Mouse (Mus musculus) hindbrain, embryonic 15.5 days (tissue): ENCODE data around the gene Ubash3b. TPM values are rescaled to one million over a fixed set of nuclear protein-coding genes. Genes with fewer than 3 reads are reported as not detected.
A peak's percentile ranks its signal among the peaks of the same experiment; 100 is the strongest.

Experiments
- ATAC-seq: fragments of 200-750 bp; cut with Nextera tagmentation; 2 replicates; pipeline ENCODE4 v1.8.0; 2017; ENCODE audit warnings: low read depth, moderate number of reproducible peaks, moderate TSS enrichment; ENCODE audit not compliant: low FRiP score
- H3K27ac ChIP-seq: fragments of 300-500 bp; sonication (generic); replicated peaks from 2 replicates; pipeline ENCODE4 v1.5.1; 2015; ENCODE audit warnings: mild to moderate bottlenecking, inconsistent platforms
- H3K27me3 ChIP-seq: fragments of 300-500 bp; sonication (generic); 2 replicates; pipeline ENCODE4 v1.6.1; 2015; ENCODE audit warnings: control low read depth, inconsistent platforms
- H3K36me3 ChIP-seq: fragments of 300-500 bp; sonication (generic); 2 replicates; pipeline ENCODE4 v1.6.1; 2015; ENCODE audit warnings: control low read depth, inconsistent platforms
- H3K4me1 ChIP-seq: fragments of 300-500 bp; sonication (generic); replicated peaks from 2 replicates; pipeline ENCODE4 v1.6.1; 2015; ENCODE audit warnings: control low read depth, inconsistent platforms
- H3K4me2 ChIP-seq: fragments of 300-500 bp; sonication (generic); 2 replicates; pipeline ENCODE4 v1.6.1; 2015; ENCODE audit warnings: moderate library complexity, mild to moderate bottlenecking, inconsistent platforms
- H3K4me3 ChIP-seq: fragments of 300-500 bp; sonication (generic); 2 replicates; pipeline ENCODE4 v1.5.1; 2015; ENCODE audit warnings: mild to moderate bottlenecking, inconsistent platforms
- H3K9ac ChIP-seq: fragments of 300-500 bp; sonication (generic); 2 replicates; pipeline ENCODE4 v1.6.1; 2015; ENCODE audit warnings: inconsistent platforms
- H3K9me3 ChIP-seq: fragments of 300-500 bp; sonication (generic); 2 replicates; pipeline ENCODE4 v1.6.1; 2016; ENCODE audit warnings: control low read depth, inconsistent platforms
- WGBS: fragments of 180-500 bp; shearing (Covaris S2); methylation state at CpG from one replicate; pipeline ENCODE4 v1.1.7; 2015; 5-methylcytosine and 5-hydroxymethylcytosine counted together
- polyA plus RNA-seq: library from polyadenylated mRNA; unstranded; fragments of >200 nt; fragmentation: Nextera tagmentation; extraction: Ambion mirVana; gene quantifications from 2 replicates; pipeline ENCODE4 v1.2.1, GENCODE M21; 2015

Gene Ubash3b
- polyA plus RNA-seq, 1 experiment from 2014 or later: 27.3 TPM

DNA sequence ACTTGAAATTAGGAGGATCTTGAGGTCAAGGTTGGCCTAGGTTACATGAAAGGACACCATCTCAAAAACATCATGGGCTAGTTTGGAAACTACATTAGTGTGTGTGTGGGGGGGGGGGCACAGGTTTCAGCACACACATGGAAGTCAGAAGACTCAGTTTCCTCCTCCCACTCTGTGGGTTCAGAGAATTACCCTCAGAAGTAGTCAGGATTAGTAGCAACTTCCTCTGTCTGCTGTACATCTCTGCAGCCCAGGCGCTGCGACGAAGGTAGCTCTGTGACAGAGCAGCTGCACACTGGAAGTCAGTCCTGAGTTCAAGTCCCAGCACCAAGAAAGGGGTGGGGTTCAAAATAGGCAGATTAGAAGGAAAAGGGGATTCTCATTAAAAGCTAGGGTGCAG is 32.2 kb downstream of the Ubash3b start:
- H3K27ac ChIP-seq: no peak overlapping the region
- H3K36me3 ChIP-seq: no peaks in the 10 kb centered on the region
- no peak overlapping the region for H3K4me3 ChIP-seq
- H3K27me3 ChIP-seq: no peaks in the 10 kb centered on the region
- H3K4me2 ChIP-seq: no peak overlapping the region
- 93% methylated on average over 3 of the region's 3 CpGs for WGBS
- H3K9me3 ChIP-seq: no peaks in the 10 kb centered on the region
- no peak overlapping the region for H3K9ac ChIP-seq
- 0 out of 2 replicates have a peak, but pooled peaks cover 8% of the 10 kb centered on the region for H3K4me1 ChIP-seq
- ATAC-seq: no peak

DNA sequence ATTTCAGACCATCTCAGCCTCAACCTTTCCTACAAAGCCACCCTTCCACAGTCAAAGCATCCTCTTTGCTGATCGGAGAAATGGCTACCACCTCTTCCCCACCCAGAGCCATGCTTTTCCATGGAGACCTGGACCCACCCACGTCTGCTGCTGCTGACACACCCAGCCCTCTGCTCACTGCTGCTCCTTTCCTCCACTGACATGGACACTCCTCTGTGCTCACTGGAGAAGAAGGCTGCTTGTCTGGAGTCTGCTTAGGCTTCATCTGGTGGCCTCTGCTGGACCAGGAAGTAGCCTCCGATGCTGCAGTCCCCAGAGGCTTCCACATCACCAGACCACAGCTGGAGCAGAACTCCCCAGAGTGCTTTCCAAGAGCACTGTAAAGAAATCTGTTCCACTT is 34.8 kb downstream of the Ubash3b start:
- no peaks in the 10 kb centered on the region for H3K36me3 ChIP-seq
- no peaks in the 10 kb centered on the region for H3K27me3 ChIP-seq
- H3K9ac ChIP-seq: no peak overlapping the region
- no peak overlapping the region for H3K4me3 ChIP-seq
- no peaks in the 10 kb centered on the region for H3K9me3 ChIP-seq
- no peak overlapping the region for H3K4me2 ChIP-seq
- 81% methylated on average over 3 of the region's 3 CpGs for WGBS
- no peak for ATAC-seq
- no peak overlapping the region for H3K27ac ChIP-seq
- peaks cover 15% of the 10 kb centered on the region for H3K4me1 ChIP-seq

DNA sequence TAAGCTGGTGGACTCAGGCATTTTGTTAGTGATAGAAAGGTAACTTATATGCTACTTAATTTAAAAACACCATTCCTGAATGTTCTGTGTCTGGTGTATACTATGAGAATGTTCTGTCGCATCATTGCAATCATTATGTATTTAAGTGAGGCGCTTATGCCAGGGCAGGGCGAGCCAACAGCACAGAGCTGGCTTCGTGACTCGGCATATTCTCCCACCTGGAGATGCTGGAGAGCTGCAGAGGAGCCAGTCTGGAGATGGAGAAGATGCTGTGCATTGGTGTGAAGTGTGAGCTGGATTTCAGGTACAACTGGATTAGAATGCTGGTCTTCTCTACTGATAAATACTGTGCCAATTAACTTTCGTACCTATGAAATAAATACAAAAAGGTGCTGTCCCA is 37.2 kb downstream of the Ubash3b start:
- Histone ChIP-seq H3K27ac (no peak overlapping the region), H3K9ac (no peak overlapping the region), H3K36me3 (no peaks in the 10 kb centered on the region), H3K4me3 (no peak overlapping the region), H3K9me3 (no peaks in the 10 kb centered on the region), H3K4me1 (peaks cover 7% of the 10 kb centered on the region), H3K4me2 (no peak overlapping the region), H3K27me3 (no peaks in the 10 kb centered on the region)
- WGBS: 93% methylated on average over 6 of the region's 6 CpGs
- no peak for ATAC-seq

DNA sequence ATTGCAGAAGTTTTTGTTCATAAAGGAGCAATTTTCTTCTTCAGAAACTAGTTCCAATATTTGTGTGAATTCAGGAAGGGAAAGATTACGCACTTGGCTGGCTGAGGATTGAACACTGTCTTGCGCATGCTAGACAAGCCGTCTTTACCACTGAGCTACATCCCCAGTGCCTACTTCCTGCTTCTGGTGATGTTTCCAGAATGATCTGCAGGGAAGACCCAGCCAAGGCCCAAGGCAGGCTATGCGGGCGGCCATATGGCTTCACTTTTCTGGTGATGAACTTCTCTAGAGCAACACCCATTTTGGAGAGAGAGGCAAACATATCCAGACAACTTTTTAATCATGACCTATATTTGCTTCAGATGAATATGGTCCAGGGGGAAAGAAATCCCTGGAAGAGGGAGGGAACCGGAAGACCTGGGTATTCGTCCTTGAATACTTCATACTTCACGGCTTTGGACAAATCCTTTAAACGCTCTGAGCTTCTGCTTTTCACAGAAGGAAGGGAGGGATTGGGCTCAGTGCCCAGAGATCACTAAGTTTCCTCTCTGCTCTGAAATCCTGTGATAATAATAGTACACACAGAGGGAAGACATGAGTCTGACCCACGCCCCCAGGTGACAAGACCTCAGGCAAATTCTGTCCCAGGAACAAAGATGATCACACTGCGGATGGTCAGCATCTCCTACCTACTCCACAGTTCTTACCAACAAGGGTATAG is 38.9 kb downstream of the Ubash3b start:
- no peak overlapping the region for H3K27ac ChIP-seq
- H3K4me3 ChIP-seq: no peak overlapping the region
- no peak for ATAC-seq
- 75% methylated on average over 11 of the region's 11 CpGs for WGBS
- H3K9me3 ChIP-seq: no peaks in the 10 kb centered on the region
- H3K9ac ChIP-seq: no peak overlapping the region
- H3K27me3 ChIP-seq: no peaks in the 10 kb centered on the region
- H3K4me2 ChIP-seq: no peak overlapping the region
- H3K4me1 ChIP-seq: peaks cover 14% of the 10 kb centered on the region
- no peaks in the 10 kb centered on the region for H3K36me3 ChIP-seq

DNA sequence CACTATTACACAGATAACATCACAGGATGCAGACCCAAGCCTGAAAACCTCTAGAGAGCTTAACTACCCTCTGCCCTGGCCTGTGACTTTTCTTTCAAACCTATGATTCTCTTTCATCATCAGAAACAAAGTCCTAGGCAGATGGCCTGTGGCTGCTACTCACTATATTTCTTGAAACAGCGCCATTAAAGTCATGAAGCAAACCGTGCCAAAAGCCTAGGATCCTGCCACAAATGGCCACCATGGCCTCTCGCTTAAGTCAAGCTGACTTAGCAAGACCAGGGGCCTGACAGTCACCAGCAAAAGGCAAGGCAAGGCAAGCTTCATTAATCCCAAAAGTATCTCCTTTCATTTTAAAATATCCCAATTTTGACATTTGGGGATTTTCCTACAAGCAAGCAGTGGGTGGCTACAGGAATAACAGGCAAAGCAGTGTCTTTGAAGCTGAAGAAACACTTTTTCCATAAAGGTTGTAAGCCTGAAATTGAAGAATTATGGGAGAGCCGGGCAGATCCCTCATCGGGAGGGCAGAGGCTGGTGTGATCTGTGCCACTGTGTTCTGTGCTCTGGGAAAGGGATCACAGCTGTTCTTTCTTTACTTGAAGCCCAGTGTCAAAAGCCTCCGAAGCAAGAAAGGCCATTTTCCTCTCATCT is 39.7 kb downstream of the Ubash3b start:
- no peaks in the 10 kb centered on the region for H3K9me3 ChIP-seq
- no peak overlapping the region for H3K4me3 ChIP-seq
- no peaks in the 10 kb centered on the region for H3K36me3 ChIP-seq
- no peaks in the 10 kb centered on the region for H3K27me3 ChIP-seq
- no peak overlapping the region for H3K4me2 ChIP-seq
- WGBS: 76% methylated on average over 6 of the region's 6 CpGs
- no peak overlapping the region for H3K9ac ChIP-seq
- ATAC-seq: no peak
- H3K4me1 ChIP-seq: peaks cover 14% of the 10 kb centered on the region
- no peak overlapping the region for H3K27ac ChIP-seq

DNA sequence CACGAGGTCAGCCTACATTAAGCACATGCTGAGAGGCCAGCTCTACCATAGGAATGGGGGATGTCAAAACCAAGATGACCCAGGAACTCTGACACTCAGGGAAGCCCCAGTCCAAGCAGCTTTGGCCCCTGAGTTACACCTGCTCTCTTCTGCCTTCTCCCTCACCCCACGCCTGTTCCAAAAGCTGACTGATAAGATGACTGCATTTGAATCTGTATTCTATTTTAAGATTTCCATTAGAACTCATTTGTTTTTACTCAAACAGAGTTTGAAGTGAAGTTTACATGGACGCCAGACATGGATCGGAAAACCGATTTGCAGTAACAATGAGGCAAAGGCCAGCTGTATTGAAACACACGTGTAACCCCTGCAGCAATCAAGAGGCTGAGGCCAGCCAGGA is 41.5 kb downstream of the Ubash3b start:
- ATAC-seq: no peak
- Histone ChIP-seq H3K27me3 (no peaks in the 10 kb centered on the region), H3K4me1 (peaks cover 14% of the 10 kb centered on the region), H3K27ac (no peak overlapping the region), H3K36me3 (no peaks in the 10 kb centered on the region), H3K9me3 (no peaks in the 10 kb centered on the region), H3K9ac (no peak overlapping the region), H3K4me3 (no peak overlapping the region), H3K4me2 (no peak overlapping the region)
- WGBS: 84% methylated on average over 6 of the region's 6 CpGs

DNA sequence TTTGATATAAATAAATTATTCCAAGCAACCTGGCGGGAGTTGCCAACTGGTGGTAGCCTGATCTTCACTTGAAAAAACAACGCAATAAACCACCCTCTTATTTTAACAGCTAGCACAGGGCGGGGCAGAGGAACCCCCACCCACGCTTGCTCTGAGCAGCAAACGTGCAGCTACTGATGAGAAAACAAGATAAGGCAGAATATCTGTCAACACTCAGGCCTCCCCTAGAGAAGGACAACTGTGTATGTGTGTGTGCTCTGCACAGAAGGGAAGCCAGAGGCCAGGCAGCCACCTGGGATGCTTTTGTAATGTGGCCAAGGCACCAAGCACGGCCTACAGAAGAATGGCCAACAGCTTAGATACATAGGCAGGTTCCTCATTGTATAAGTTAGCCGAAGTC is 43.4 kb downstream of the Ubash3b start:
- H3K9me3 ChIP-seq: no peaks in the 10 kb centered on the region
- no peak overlapping the region for H3K4me2 ChIP-seq
- H3K27me3 ChIP-seq: no peaks in the 10 kb centered on the region
- no peak overlapping the region for H3K4me3 ChIP-seq
- H3K36me3 ChIP-seq: no peaks in the 10 kb centered on the region
- ATAC-seq: no peak
- no peak overlapping the region for H3K27ac ChIP-seq
- H3K4me1 ChIP-seq: peaks cover 14% of the 10 kb centered on the region
- 71% methylated on average over 7 of the region's 7 CpGs for WGBS
- no peak overlapping the region for H3K9ac ChIP-seq

GRCm38 (mm10) chr9:41116126-41116525 is 45.4 kb downstream of the Ubash3b start:
- Histone ChIP-seq H3K9ac (no peak overlapping the region), H3K9me3 (no peaks in the 10 kb centered on the region), H3K36me3 (no peaks in the 10 kb centered on the region), H3K27ac (no peak overlapping the region), H3K4me2 (no peak overlapping the region), H3K4me1 (peaks cover 7% of the 10 kb centered on the region; the same call in 1 of the 2 replicates), H3K27me3 (no peaks in the 10 kb centered on the region), H3K4me3 (no peak overlapping the region)
- no peak for ATAC-seq
- WGBS: 84% methylated on average over 12 of the region's 12 CpGs

DNA sequence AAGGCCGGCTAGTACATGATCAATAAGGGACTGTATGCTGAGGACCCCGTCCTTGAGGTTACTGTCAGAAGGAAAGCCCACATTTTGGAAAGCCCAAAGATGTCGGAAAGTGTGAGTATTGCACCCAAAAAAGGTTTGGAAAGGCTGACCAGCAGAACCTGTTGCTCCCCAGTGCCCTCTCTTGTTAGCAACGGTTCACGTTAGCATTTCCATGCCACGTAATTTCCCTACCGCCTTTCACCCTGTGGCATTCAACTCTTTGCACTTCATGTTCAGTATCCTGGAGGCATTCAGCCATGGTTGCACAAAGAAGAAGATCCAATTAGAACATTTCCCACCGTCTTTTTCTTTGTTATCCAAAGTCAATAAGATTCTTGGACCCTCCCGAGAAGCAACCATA is 47.1 kb downstream of the Ubash3b start:
- Histone ChIP-seq H3K27ac (no peak overlapping the region), H3K9me3 (no peaks in the 10 kb centered on the region), H3K4me1 (peaks cover 7% of the 10 kb centered on the region; the same call in 1 of the 2 replicates), H3K27me3 (no peaks in the 10 kb centered on the region), H3K4me3 (no peak overlapping the region), H3K36me3 (no peaks in the 10 kb centered on the region), H3K4me2 (no peak overlapping the region), H3K9ac (no peak overlapping the region)
- no peak for ATAC-seq
- 88% methylated on average over 9 of the region's 9 CpGs for WGBS

DNA sequence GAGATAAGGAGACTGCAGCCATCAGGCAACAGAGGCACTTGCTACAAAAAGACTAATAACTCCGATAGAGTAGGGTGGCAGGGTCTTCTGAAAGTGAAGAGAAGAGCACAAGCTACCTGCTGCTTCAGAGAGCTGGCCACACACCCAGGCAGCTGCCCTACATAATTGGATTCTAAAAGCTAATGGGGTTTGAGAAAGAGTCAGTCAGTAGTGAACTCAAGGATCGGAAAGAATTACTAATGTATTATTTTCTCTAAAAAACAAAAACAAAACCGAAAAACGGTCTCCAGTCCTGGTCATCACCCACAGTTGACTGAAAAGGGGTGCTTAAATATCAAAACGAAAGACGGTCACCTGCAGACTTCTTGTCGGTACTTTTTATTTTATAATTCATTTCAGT is 51.7 kb downstream of the Ubash3b start:
- Histone ChIP-seq H3K9me3 (no peaks in the 10 kb centered on the region), H3K27ac (no peak overlapping the region), H3K9ac (no peak overlapping the region), H3K4me2 (no peak overlapping the region), H3K4me3 (no peak overlapping the region), H3K4me1 (peaks cover 15% of the 10 kb centered on the region), H3K27me3 (no peaks in the 10 kb centered on the region), H3K36me3 (no peaks in the 10 kb centered on the region)
- no peak for ATAC-seq
- WGBS: 86% methylated on average over 7 of the region's 7 CpGs

GRCm38 (mm10) chr9:41108324-41109180 is 52.9 kb downstream of the Ubash3b start:
- Histone ChIP-seq H3K27ac (peak overlapping the region; percentile 23; the same call in 1 of the 2 replicates), H3K4me3 (no peak overlapping the region)
- WGBS: 45% methylated on average over 14 of the region's 14 CpGs

DNA sequence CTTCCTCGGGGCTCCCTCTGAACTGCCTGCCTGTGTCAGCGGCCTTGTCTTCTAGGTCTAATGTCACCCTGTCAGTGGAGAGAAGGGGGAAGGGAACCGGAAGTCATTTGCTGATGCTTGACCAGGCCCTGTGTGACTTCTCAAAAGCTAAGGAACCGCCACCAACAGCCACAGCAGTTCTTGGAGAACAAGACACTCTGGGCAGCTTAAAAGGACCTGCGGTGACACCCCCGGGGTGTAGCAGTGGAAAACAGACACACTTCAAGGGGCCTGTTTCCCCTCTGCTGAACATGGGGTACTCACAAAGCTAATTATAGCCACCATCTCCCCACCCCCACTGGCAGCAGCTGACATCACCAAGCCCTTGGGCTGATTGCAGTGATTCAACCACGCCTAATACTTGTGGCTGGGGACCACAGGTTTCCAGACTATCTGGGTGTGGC is 56.3 kb downstream of the Ubash3b start:
- H3K4me3 ChIP-seq: no peak overlapping the region
- WGBS: 62% methylated on average over 7 of the region's 7 CpGs
- H3K4me2 ChIP-seq: no peak overlapping the region
- H3K4me1 ChIP-seq: peaks cover 15% of the 10 kb centered on the region
- no peaks in the 10 kb centered on the region for H3K27me3 ChIP-seq
- ATAC-seq: no peak
- H3K36me3 ChIP-seq: no peaks in the 10 kb centered on the region
- no peak overlapping the region for H3K9ac ChIP-seq
- no peak overlapping the region for H3K27ac ChIP-seq
- H3K9me3 ChIP-seq: no peaks in the 10 kb centered on the region

More at GRCm38 (mm10) chr9:41108324-41109180, 52.9 kb downstream of the Ubash3b start:
- Histone ChIP-seq H3K27me3 (no peaks in the 10 kb centered on the region), H3K9me3 (no peaks in the 10 kb centered on the region), H3K36me3 (no peaks in the 10 kb centered on the region), H3K4me1 (peaks cover 15% of the 10 kb centered on the region), H3K4me2 (no peak overlapping the region), H3K9ac (no peak overlapping the region)
- peak; percentile 39 for ATAC-seq
